In genomic region chr5:62715977-62716376, GRCm38 (mm10) we compare ENCODE assay signal across 32 mouse cellular contexts. TPM values are rescaled to one million over a fixed set of nuclear protein-coding genes. Genes with fewer than 3 reads are reported as not detected.
DNase-seq lines count a peak whose midpoint lies in the region; ATAC-seq and TF ChIP-seq lines count a peak whose summit lies in the region.
"Had no signal": no experiment of that assay in that cellular context is flagged by ENCODE, and none has a peak within 500 bp of the region (broad histone marks: within the 10 kb centered on the region; RNA-seq: fewer than 3 reads in every experiment).

No protein-coding gene starts in this region.

- no peak for ATAC-seq in megakaryocyte, adult 5-6 weeks (ENCODE audit: poor library complexity, severe bottlenecking)
- peak; percentile 41; the same call in 1 of the 2 replicates for ATAC-seq in megakaryocyte-erythroid progenitor cell, adult 5-6 weeks (replicated peaks; ENCODE audit: low FRiP score, low TSS enrichment, poor library complexity, severe bottlenecking)
- ATAC-seq: forebrain, embryonic 14.5 days; lung, postnatal 0 days; midbrain, embryonic 16.5 days; Patski had no signal

- DNase-seq in heart, adult 2 months: no peak
- DNase-seq in heart, postnatal 25 days (ENCODE audit: low spot score): no peak
- no peak for DNase-seq in adrenal gland, adult 8-10 months
- DNase-seq in spleen, postnatal 4 days (ENCODE audit: low spot score in 2 of 2): no peak
- no peak for DNase-seq in ovary, adult 18-20 months (ENCODE audit: low spot score)
- DNase-seq: adrenal gland, postnatal 25 days; cerebellum, adult 9-10 months; cerebellum, postnatal 36 days; embryo, embryonic 11 days; gastrocnemius, adult 2 months; gastrocnemius, postnatal 36 days; heart, postnatal 4 days; kidney, adult 2 months; kidney, postnatal 4 days; liver, embryonic 13.5 days; lung, adult 18-20 months; lung, postnatal 4 days; right cerebral cortex, postnatal 25 days; thymus, postnatal 14 days had no signal

- no peaks in the 10 kb centered on the region for H3K79me2 ChIP-seq in heart, adult 2 months (replicated peaks; ENCODE audit: control insufficient read depth, insufficient read depth, low read length)

- TF ChIP-seq EP300 in heart, adult 2 months (IDR thresholded peaks at IDR 0.05; ENCODE audit: insufficient read depth, low read depth, low read length): no peak

- no peaks in the 10 kb centered on the region for H3K4me1 ChIP-seq in heart, adult 2 months (ENCODE audit: control insufficient read depth, insufficient read depth, low read length)
- peaks cover 48% of the 10 kb centered on the region for H3K4me1 ChIP-seq in megakaryocyte, embryonic 14.5 days
- H3K4me1 ChIP-seq: embryonic facial prominence, embryonic 12.5 days; hindbrain, embryonic 15.5 days; limb, embryonic 13.5 days; liver, embryonic 13.5 days; neural tube, embryonic 12.5 days had no signal

- TF ChIP-seq POLR2A in heart, adult 2 months (IDR thresholded peaks at IDR 0.05; ENCODE audit: insufficient read depth, low read depth, low read length): no peak

- H3K4me3 ChIP-seq in heart, adult 2 months: no peak overlapping the region
- H3K4me3 ChIP-seq in megakaryocyte, embryonic 14.5 days (replicated peaks): peak overlapping the region; percentile 53
- H3K4me3 ChIP-seq: embryonic facial prominence, embryonic 12.5 days; gastrocnemius, adult 2 months; hindbrain, embryonic 15.5 days; limb, embryonic 13.5 days; liver, embryonic 13.5 days; neural tube, embryonic 12.5 days had no signal

- intact Hi-C loops in heart, adult 2 months (cut with DNase I): no loop called here
- intact Hi-C loops in heart, postnatal 25 days (cut with DNase I): no loop called here

- no peaks in the 10 kb centered on the region for H3K27me3 ChIP-seq in heart, adult 2 months (ENCODE audit: control insufficient read depth, insufficient read depth, low read length)
- H3K27me3 ChIP-seq in megakaryocyte, embryonic 14.5 days (replicated peaks): no peaks in the 10 kb centered on the region
- H3K27me3 ChIP-seq: embryonic facial prominence, embryonic 12.5 days; hindbrain, embryonic 15.5 days; limb, embryonic 13.5 days; liver, embryonic 13.5 days; neural tube, embryonic 12.5 days; Patski had no signal

- H3K9ac ChIP-seq in heart, adult 2 months (ENCODE audit: low read depth, low read length): no peak overlapping the region
- H3K9ac ChIP-seq: embryonic facial prominence, embryonic 12.5 days; hindbrain, embryonic 15.5 days; limb, embryonic 13.5 days; liver, embryonic 13.5 days; neural tube, embryonic 12.5 days had no signal

- H3K9me3 ChIP-seq in megakaryocyte, embryonic 14.5 days: no peaks in the 10 kb centered on the region
- H3K9me3 ChIP-seq: embryonic facial prominence, embryonic 12.5 days; hindbrain, embryonic 15.5 days; limb, embryonic 13.5 days; liver, embryonic 13.5 days; neural tube, embryonic 12.5 days had no signal

- no peaks in the 10 kb centered on the region; the same call in 1 of the 2 replicates for H3K36me3 ChIP-seq in heart, adult 2 months (ENCODE audit: control insufficient read depth, insufficient read depth, low read length)
- H3K36me3 ChIP-seq in megakaryocyte, embryonic 14.5 days (replicated peaks; ENCODE audit: low read length): no peaks in the 10 kb centered on the region
- H3K36me3 ChIP-seq: embryonic facial prominence, embryonic 12.5 days; hindbrain, embryonic 15.5 days; limb, embryonic 13.5 days; liver, embryonic 13.5 days; neural tube, embryonic 12.5 days had no signal

- 48% methylated on average over 1 of the region's 1 CpGs for WGBS in heart, adult 2 months

- H3K27ac ChIP-seq in heart, adult 2 months: peak overlapping the region; percentile 26
- H3K27ac ChIP-seq: embryonic facial prominence, embryonic 12.5 days; gastrocnemius, adult 2 months; hindbrain, embryonic 15.5 days; kidney, postnatal 0 days; limb, embryonic 13.5 days; liver, embryonic 13.5 days; neural tube, embryonic 12.5 days had no signal

- no peak for TF ChIP-seq CTCF in heart, adult 2 months (IDR thresholded peaks at IDR 0.05)

RNA-seq across cellular contexts. Expression of gene Arap2, which starts 50.0 kb away (rescaled TPM):
- total RNA-seq in heart, adult 2 months (2021): 10 to 100 TPM in 1 of 2 experiments, 1 to 10 TPM in 1; 9.3 to 10.0 TPM
- polyA plus RNA-seq in heart, adult 2 months (2012; rRNA removed): 2.9 and 8.4 TPM in 2 replicates
- total RNA-seq in heart, postnatal 25 days (2021): 1 to 10 TPM; 7.3 to 8.2 TPM
- polyA plus RNA-seq in megakaryocyte, embryonic 14.5 days (2012; ENCODE audit: insufficient read depth, low replicate concordance): 0.04 TPM in 1 of 2 replicates, not detected in the other
- 6.8 and 11.0 TPM in 2 replicates for total RNA-seq in megakaryocyte, adult 5-6 weeks (2015)
- total RNA-seq in megakaryocyte, adult 5-6 weeks (2017): 7.7 and 10.0 TPM in 2 replicates
- total RNA-seq in megakaryocyte-erythroid progenitor cell, adult 5-6 weeks (2014; fragmentation: Nextera tagmentation): 11.1 and 12.9 TPM in 2 replicates
- 5.6 and 9.5 TPM in 2 replicates for total RNA-seq in megakaryocyte-erythroid progenitor cell, adult 5-6 weeks (2017)
- 1 to 10 TPM; 4.0 to 6.8 (median 5.0) TPM for total RNA-seq in adrenal gland, adult 8-10 months (2022)
- total RNA-seq: MEL had no signal
